Mouse (Mus musculus) urinary bladder, postnatal 36 days (tissue): ENCODE measurements around the gene Cd300lb.
"Not testable (repeated sequence)": the region's sequence is repeated elsewhere in the genome, so short reads cannot be mapped to it uniquely, and the experiment has no call there.

Experiments
- DNase-seq, 2 experiments: peaks; one replicate each; pipeline ENCODE4 v3.0.0; 2022; ENCODE audit warnings: low spot score in 2 of 2, mixed read lengths in 1 of 2

Cd300lb gene

DNA sequence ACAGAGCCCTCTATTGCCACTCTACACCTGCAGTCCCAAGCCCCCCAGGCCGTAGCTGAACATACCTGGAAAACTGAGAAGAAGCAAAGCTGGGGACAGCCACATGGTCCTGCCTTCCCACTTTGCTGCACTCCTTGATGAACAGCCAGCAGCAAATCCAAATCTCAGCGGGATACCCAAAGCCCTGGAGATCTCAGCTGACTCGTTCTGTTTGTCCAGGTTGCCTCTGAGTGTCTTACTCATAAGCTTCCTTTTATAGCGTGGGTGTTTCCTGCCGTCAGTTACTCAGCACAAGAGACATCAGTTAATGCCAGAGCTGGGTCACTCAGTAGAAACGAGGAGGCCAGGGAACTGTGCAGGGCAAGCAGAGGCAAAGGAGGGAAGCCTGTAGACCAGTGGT is at the start of gene Cd300lb:
TSS of gene Cd300lb (minus strand) at position 243 of the 400 bp plus-strand sequence.
- DNase-seq, result no peak

DNA sequence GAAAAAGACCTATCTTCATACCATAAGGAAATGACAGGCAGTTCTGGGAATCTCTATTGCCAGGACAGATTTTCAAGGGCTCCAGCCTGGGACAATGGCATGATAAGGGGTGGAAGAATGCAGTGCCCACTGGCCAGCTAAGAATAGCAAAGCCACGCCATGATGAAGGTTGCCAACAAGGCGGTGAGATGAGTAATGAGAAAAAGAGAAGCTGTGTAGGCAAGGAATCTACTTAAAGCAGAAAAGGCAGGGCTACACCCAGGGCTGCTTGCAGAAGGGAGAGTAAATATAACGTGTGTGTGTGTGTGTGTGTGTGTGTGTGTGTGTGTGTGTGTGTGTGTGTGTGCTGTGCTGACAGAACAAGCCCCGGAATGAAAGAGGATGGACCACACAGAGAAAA is 47.7 kb upstream of the Cd300lb start:
- DNase-seq, result no peak

DNA sequence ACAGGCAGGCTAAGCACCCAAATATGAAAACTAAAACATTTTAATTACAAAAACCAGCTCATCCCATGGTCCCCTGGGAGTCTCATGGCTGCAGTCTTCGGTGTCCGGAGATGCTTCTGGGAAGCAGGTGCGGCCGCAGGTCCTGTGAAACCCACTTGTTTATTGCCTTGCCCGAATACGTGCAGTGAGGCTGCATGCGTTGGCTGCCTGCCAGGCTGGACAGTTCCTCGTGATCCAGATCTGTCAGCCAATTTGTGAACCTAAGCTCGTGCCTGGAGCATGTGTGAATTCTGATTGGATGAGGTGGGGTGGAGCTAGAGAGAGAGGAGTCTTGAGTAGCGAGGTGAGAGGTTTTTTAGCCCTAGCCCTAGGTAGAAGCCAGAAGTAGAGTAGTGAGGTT is 38.5 kb upstream of the Cd300lb start:
- no peak for DNase-seq

DNA sequence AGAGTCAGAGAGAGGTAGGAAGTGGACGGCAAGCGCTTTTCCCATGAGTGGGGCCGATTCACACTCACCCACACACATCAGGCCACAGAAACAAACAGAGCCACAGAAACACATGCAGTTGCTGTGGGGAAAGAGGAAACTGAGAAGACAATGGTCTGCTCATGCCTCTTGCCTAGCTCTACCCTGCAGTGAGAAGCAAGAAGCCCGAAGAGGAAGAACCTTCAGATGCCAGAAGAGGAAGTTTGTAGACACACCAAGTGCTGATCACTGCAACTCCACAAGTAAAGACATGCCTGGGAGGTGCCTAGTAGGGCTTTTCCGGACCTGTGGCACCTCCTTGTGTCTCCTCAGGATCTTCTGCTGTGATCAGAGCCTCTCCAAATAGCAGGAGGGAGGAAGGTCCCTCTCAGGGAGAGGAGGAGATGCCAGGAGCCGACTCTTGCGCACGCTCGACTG is 34.6 kb upstream of the Cd300lb start, which contains the start of gene Cd300c:
TSS of gene Cd300c (minus strand) at position 406 of the 456 bp plus-strand sequence.
- no peak for DNase-seq

DNA sequence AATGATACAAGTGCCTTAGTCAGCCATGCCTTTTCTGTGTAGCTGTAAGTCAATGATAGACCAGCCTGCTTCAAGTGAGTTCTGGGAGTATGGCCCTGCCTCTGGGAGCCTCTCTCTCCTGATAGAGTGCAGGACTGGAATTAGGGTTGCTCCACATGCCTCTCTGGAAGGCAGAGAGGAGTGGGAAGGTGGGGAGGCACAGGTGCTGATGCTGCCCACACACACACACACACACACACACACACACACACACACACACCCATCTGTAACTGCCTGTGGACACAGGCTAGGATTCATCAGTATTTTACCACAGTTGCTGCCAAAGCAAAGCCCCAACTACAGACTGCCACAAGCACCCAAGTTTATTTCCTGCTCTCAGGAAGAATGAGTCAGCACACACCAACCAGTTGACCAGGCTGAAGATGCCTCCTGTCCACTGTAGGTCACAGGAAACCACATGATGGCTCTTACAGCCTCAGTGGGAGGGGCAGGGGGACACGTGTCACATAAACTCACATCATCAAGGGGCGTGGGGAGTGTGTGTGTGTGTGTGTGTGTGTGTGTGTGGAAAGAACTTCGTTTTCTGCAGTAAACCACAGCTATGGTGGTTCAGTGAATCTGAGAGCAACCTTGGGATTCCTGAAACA is 31.1 kb upstream of the Cd300lb start:
- no peak for DNase-seq

DNA sequence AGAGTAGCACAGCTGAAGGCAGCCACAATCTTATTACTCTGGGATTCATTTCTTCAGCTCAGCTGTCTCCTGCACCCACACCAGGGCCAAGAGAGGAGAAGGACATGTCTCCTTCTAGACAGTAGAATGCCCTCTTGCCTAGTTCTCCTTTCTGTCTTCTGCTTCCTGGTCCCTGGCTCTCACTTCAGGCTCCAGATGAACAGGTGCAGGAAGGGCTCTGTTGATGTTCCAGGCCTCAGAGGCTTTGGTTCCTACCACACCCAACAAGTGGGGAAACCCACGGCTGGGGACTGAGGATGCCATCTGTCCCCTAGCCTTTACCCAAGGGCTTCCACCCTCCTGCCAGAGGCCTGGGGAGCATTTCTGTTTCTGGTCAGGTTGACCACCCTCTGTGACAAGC is 26.2 kb upstream of the Cd300lb start:
- DNase-seq, result no peak

DNA sequence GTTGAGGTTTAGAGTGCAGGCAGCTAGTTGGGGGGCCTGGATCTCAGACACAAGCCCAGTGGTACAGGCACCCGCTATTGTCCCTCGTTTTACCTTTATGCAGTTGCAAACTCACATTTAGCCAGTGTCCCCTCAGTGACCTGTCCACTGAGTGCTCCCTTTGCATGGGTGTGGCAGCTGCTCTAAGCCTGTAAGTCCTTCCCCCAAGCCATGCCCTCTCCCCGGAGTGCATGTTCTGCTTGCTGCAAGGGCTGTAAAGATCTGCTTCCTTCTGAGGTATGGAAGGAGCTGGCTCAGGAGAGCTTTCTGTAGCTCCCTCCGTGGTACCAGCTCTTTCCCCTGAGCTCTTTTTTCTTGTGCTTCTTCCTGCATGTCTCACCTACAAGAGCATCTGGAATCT is 595 bp downstream of the Cd300lb start:
- no peak for DNase-seq

DNA sequence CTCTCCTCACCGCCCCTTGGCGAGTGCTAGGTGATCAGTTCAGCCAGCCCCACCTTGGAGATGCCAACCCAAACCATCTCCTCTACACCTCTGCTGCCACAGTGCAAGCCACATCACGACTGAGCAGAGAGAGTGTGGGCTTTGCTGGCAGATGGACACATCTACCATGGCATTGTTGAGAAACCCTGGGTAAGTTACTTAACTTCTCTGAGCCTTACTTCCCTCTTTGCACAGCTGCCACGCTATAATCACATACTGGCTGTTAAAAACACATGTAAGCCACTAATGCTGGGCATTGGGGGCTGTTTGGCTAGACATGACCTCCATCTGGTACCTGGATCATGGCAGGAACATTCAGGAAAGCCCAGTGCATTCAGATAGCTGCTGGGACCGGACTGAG is 3.1 kb downstream of the Cd300lb start:
- no peak for DNase-seq

DNA sequence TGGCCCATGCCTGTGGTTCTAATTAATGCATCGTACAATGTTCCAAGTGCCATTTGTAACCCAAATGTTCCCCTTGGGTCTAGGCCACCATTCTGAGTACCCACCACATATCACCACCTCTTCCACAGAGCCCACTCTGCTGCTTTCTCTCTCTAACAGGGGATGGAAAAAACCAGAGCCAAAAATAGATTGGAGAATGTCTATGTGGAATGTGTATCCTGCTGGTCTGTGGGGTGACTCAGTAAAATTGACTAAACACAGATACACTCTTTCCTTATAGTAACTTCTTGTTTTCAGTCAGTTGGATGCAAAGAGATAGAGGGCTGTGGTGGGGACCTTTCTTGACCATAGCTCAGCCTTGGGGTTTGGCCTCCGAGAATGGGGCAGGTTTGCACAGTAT is 4.6 kb downstream of the Cd300lb start:
- DNase-seq, result no peak

DNA sequence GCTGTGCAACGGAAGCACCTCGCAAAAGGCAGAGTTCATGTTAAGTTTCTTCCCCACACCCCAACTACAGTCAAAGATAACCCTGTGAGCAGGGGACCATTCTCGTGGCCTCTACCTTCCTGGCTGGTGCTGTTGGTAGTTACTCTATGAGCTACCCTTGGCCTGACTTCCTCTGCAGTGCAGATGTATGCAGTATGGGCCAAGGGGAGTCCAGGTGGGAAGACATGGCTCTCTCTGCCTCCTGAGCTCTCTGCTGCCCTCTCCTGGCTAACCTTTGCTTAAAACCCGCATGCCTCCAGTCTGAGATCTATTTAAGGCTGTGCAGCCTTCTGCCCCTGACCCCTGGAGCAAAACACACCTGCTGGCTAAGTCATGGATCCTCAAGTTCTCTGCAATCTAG is 10.2 kb downstream of the Cd300lb start:
- DNase-seq, result no peak

DNA sequence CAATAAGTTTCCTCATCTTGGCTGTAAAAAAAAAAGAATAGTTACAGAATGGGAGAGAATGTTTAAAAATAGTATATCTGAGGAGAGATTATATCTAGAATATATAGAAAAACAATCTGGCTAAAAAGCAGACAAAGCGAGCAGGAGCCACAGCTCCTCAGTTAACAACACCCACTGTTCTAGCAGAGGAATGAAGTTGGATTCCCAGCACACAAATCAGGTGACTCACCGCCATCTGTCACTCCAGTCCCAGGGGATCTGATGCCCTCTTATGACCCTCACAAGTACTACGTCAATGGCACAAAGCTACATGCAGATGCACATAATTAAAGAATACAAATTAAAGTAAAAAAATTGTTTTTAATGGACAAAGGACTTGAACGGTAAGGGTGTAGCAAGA is 11.7 kb downstream of the Cd300lb start:
- no peak for DNase-seq

DNA sequence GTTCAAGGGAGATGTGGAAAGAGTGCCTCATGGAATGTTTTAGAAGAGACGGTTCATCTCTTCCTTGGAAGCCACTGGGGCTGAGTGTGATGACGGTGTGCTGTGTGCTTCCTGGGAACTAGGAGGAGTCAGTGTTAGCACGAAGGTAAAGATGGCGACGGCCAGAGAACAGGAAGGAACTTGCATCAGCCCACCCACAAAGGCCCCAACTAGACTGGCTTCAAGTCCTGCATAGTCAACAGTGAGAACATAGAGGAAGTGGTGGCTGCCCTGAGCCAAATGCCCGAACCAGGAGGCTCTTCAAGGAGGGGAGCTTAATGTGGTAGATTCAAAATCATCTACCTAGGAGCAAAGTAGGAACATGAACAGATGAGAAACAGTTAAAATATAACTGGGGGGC is 17.1 kb downstream of the Cd300lb start:
- DNase-seq, result no peak

DNA sequence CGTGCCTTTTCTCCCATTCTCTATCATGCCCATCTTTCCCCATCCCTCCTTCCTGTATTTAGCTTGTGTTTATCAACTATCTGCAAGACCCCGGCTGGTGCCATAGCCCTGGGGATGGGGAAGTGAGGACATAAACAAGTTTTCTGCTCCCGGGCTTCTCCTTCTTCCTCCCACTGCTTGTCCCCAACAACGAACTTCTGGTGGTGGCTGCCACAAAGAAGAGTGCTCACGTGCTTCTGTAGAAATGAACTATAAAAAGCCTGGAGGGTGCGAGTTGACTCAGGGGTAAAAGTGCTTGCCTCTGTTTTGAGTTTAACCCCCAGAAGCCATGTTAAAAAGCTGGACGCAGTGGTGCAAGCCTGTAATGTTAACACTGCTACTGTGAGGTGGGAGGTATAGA is 19.2 kb downstream of the Cd300lb start:
- DNase-seq, result no peak

DNA sequence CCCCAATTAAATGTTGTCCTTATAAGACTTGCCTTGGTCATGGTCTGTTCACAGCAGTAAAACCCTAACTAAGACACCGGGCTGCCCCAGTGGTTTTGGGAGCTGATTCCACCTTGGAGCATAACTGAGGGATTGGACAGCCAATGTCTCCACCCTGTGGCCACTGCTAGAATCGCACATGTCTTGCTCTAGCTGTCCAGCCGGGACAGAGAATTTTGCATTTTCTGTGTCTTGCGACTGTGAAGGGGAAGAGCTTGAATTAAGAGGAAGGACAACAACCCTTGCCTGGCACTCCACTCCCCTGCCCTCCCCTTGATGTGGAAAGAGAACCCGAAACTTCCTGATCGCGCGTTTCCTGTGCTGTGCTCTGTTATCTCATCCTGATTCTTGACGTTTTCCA is 21.3 kb downstream of the Cd300lb start:
- DNase-seq, result peak; percentile 48 to 69

DNA sequence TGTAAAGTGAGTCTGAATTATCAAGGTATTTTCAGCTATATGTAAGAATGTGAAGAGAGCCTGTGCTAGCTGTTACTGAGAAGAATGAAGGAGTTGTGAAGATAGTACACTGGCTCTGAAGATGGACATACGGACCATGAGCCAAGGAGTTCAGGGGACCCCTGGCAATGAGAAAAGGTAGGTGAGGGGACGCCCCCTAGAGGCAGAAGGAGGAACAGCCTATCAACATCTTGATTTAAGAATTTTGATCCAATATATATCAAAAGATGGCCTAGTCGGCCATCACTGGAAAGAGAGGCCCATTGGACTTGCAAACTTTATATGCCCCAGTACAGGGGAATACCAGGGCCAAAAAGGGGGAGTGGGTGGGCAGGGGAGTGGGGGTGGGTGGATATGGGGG is 24.6 kb downstream of the Cd300lb start:
- not testable (repeated sequence) for DNase-seq

DNA sequence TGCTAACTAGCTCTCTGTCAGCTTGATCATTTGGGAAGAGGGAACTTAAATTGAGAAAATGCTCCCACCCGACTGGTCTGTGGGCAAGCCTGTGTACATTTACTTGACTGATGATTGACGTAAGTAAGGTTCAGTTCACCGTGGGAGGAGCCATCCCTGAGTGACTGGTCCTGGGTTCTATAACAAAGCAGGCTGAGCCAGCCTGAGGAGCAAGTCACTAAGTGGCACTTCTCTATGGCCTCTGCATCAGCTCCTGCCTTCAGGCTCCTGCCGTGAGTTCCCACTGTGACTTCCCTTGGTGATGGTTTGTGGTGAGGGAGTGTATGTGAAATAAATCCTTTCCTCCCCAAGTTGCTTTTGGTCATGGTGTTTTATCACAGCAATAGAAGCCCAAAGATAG is 26.1 kb downstream of the Cd300lb start:
- no peak for DNase-seq

DNA sequence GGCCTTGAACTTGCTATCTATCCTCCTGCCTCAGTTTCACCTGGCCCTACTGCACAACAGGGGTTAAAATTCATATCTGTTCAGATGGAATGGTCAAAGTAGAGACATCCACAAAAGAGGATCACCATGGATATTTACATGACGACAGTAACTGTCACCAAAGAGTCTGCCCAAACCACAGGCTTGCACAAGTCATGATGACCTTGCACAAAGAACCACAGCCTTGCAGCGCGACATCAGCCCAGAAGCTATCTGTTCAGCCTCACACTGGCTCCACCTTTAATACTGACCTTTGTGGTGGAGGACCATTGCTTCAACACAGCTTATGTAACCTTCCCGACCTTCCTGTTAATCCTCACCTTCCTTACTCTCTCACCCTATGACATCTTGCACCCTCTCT is 26.6 kb downstream of the Cd300lb start:
- peak in 1 of 2 experiments; percentile 22 for DNase-seq

DNA sequence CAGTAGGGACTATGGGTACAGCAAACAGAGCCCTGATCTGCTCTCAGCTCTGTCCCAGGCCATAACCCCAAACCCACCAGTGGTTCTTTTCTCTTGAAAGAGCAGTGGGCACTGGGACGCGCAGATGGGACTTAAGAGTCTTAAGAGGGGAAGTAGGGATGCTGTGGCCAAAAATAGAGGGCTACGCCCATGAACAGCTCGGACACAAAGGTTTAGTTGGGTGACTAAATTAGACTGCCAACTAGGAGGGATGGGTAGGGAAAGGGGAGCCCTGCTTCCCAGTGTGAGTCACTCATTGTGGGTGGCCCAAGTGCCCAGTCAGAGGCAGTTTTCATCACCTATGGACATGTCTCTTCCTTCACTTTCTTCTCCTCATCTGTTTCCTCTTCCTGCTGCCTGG is 31.0 kb downstream of the Cd300lb start:
- no peak for DNase-seq

DNA sequence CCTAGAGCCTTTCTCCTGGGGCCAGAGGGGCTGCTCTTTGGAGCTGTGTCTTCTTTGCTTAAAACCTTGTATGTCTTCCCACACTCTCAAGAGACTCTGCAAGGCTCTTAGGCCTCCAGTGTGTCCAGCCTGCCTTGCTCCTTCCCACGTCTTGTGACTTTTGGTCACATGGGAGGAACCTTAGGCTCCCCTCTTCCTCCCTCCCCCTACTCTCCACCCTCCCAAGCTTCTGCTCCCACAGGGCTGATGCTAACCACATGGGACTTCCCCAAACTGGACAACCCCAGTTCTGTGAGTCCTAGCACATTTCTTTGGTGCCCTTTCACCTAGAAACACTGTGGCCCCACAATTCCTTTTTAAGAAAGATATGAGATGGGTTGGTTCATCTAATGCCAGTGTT is 36.2 kb downstream of the Cd300lb start:
- no peak for DNase-seq

DNA sequence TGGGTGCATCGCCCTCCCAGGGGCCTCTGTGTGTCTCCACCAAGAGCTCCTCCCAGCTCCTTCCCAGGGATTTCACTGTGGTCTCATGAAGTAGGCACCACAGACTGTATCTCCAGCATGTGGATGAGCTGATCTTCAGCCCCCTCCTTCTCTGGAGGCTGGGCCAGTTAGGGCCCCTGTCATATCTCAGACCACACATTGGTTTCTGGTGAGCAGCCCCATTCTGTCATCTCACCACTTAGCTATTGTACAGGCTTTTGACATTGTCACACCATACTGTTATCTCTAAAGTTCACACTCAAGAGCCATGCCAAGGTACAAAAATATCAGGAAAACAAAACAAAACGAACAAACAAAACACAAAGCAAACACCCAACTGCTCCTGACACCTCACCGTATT is 38.1 kb downstream of the Cd300lb start:
- DNase-seq, result no peak

DNA sequence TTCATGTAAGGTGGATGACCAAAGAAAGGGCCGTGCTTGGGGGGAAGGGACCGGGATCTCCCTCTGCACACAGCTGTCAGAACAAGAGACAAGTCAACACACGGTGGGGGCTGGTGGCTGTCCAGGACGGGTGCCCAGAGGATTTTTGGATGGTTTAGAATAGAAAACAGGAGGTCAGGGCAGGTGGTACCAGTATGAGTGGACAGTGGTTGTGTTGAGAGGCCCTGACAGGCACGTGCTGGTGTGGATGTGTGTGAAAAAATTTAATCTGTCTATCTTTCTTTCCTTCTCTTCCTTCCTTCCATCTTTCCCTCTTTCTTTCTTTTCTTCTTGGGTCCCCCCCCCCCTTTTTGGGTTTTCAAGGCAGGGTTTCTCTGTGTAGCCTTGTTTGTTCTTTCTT is 43.6 kb downstream of the Cd300lb start:
- no peak for DNase-seq

DNA sequence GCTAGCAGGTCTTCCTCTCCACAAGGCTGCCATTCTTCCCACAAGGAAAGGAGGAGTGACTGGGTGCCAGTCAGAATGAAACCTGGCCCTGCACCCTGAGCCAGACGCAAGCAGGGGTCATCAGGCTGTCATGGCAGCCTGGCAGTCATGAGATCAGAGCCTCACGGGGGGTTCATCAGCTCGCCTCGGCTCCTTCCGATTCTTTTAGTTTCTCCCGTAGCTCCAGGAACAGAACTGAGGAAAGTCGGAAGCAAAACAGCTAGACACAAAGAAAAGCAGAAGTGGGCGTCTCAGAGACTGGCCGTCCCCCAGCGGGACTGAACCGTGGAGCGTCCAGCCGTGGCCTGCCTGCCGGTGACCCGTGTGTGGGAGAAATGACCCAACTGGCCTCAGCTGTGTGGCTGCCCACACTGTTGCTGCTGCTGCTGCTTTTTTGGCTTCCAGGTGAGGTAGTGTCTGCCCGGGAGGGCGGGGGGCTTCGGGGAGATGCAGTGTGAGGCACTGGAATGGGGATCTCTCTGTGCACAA is 44.1 kb downstream of the Cd300lb start, which contains the start of gene Cd300a:
TSS of gene Cd300a (plus strand) at position 51 of the 528 bp plus-strand sequence.
- no peak for DNase-seq

DNA sequence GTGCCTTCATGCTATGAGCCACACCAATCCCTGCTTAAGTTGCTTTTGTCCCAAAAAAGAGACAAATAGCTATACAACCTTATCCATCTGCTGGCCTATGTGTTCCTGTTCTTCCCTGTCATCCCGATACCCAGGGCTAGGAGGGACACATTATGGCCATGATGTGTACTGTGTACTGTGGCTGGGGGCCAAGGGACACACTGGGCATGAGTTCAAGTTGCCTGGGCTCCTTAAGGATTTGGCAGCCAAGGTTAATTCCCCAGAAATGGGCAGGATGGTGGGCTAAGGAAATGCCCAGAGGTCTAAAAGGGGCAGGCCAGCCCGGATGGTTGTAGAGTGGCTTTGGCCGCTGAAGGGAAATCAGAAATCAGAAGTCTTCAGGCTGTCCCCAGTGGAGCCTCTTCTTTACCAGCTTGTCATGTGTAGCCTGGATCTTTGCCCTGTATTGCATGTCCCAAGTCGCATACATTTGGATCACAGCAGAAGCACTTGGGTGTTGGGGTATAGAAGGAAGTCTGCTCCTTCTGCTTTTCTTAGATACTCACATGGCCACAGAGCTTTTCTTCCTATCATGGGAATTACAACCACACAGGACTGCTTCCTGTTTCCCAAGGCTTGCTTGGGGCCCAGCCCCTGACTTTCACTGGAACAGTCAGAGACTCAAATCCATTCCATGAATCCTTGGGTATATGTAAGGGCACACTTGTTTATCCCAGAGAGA is 49.6 kb downstream of the Cd300lb start:
- no peak for DNase-seq
